Comparison of ENCODE assay signal across 14 mouse cellular contexts in genomic region chr4:127363331-127363730, GRCm38 (mm10). TPM values are rescaled to one million over a fixed set of nuclear protein-coding genes. Genes with fewer than 3 reads are reported as not detected.
DNase-seq lines count a peak whose midpoint lies in the region; ATAC-seq and TF ChIP-seq lines count a peak whose summit lies in the region.
"Had no signal": no experiment of that assay in that cellular context is flagged by ENCODE, and none has a peak within 500 bp of the region (broad histone marks: within the 10 kb centered on the region; RNA-seq: fewer than 3 reads in every experiment).

No protein-coding gene starts in this region.

- H3K4me3 ChIP-seq in cerebellum, adult 2 months (replicated peaks; ENCODE audit: insufficient read depth, low read depth, low read length) = no peak overlapping the region
- no peak overlapping the region for H3K4me3 ChIP-seq in lung, adult 2 months (replicated peaks; ENCODE audit: extremely low read depth, low read depth, low read length)
- H3K4me3 ChIP-seq: embryonic facial prominence, embryonic 10.5 days; limb, embryonic 12.5 days; neural tube, embryonic 13.5 days had no signal

- peak; percentile 54; the same call in 1 of the 2 replicates for ATAC-seq in megakaryocyte, adult 5-6 weeks (ENCODE audit: poor library complexity, severe bottlenecking)
- ATAC-seq: activated CD4-positive, CD25-positive, alpha-beta regulatory T cell, adult 4 months; hindbrain, embryonic 16.5 days had no signal

- no peaks in the 10 kb centered on the region; the same call in 1 of the 2 replicates for H3K4me1 ChIP-seq in cerebellum, adult 2 months (ENCODE audit: control insufficient read depth, insufficient read depth, low read length)
- H3K4me1 ChIP-seq in lung, adult 2 months (ENCODE audit: control insufficient read depth, insufficient read depth, low read length) = no peaks in the 10 kb centered on the region

- DNase-seq in cerebellum, adult 2 months = no peak
- DNase-seq in cerebellum, adult 11 months = no peak
- DNase-seq in lung, adult 2 months = no peak
- no peak for DNase-seq in lung, postnatal 10 days
- peak; percentile 82 for DNase-seq in ES-CJ7 (ENCODE audit: low read depth, low spot score)
- DNase-seq in right cerebral cortex, adult 18-20 months = no peak
- DNase-seq in embryo, embryonic 9.5 days (ENCODE audit: extremely low spot score) = no peak

- TF ChIP-seq CTCF in cerebellum, adult 2 months (IDR thresholded peaks at IDR 0.05; ENCODE audit: borderline replicate concordance, insufficient read depth, low read depth, low read length) = peak; percentile 32; the same call in 1 of the 2 replicates
- TF ChIP-seq CTCF in lung, adult 2 months (IDR thresholded peaks at IDR 0.05; ENCODE audit: insufficient read depth, low read length) = peak; percentile 38; the same call in 1 of the 2 replicates

- no peak overlapping the region for H3K27ac ChIP-seq in cerebellum, adult 2 months (ENCODE audit: insufficient read depth, low read length)
- H3K27ac ChIP-seq: embryonic facial prominence, embryonic 10.5 days; limb, embryonic 12.5 days; neural tube, embryonic 13.5 days had no signal

- no peaks in the 10 kb centered on the region for H3K27me3 ChIP-seq in cerebellum, adult 2 months (ENCODE audit: control insufficient read depth, insufficient read depth, low read length)
- H3K27me3 ChIP-seq: neural tube, embryonic 13.5 days had no signal

- WGBS in cerebellum, adult 2 months = 63% methylated on average over 4 of the region's 4 CpGs
- WGBS in lung, adult 2 months = 58% methylated on average over 4 of the region's 4 CpGs

- TF ChIP-seq POLR2A in cerebellum, adult 2 months (IDR thresholded peaks at IDR 0.05; ENCODE audit: borderline replicate concordance, insufficient read depth, low read length) = no peak
- TF ChIP-seq POLR2A in lung, adult 2 months (IDR thresholded peaks at IDR 0.05; ENCODE audit: borderline replicate concordance, extremely low read depth, low read depth, low read length) = no peak

RNA-seq across cellular contexts. Expression of gene Gjb5, which starts 5.3 kb away (rescaled TPM):
- 0.05 and 0.06 TPM in 2 replicates for polyA plus RNA-seq in cerebellum, adult 2 months (2012; rRNA removed)
- 1.3 and 1.9 TPM in 2 replicates for polyA plus RNA-seq in lung, adult 2 months (2012; rRNA removed)
- not detected in 2 replicates for total RNA-seq in megakaryocyte, adult 5-6 weeks (2015)
- not detected in 2 replicates for total RNA-seq in megakaryocyte, adult 5-6 weeks (2017)
- polyA plus RNA-seq: activated CD4-positive, CD25-positive, alpha-beta regulatory T cell, adult 4 months had no signal

RNA-seq across cellular contexts. Expression of gene Gjb4, which starts 9.4 kb away (rescaled TPM):
- 0.10 TPM in 1 of 2 replicates, not detected in the other for polyA plus RNA-seq in cerebellum, adult 2 months (2012; rRNA removed)
- 0.19 and 3.7 TPM in 2 replicates for polyA plus RNA-seq in lung, adult 2 months (2012; rRNA removed)
- not detected in 2 replicates for total RNA-seq in megakaryocyte, adult 5-6 weeks (2015)
- 0.07 TPM in 1 of 2 replicates, not detected in the other for total RNA-seq in megakaryocyte, adult 5-6 weeks (2017)
- polyA plus RNA-seq: activated CD4-positive, CD25-positive, alpha-beta regulatory T cell, adult 4 months; embryonic facial prominence, embryonic 10.5 days; forebrain, embryonic 11.5 days; hindbrain, embryonic 16.5 days; limb, embryonic 12.5 days; neural tube, embryonic 13.5 days had no signal

RNA-seq across cellular contexts. Expression of gene Gjb3, which starts 32.7 kb away (rescaled TPM):
- 0.18 and 0.36 TPM in 2 replicates for polyA plus RNA-seq in cerebellum, adult 2 months (2012; rRNA removed)
- polyA plus RNA-seq in lung, adult 2 months (2012; rRNA removed) = 3.1 and 7.3 TPM in 2 replicates
- 0.25 TPM in 1 of 2 replicates, not detected in the other for total RNA-seq in megakaryocyte, adult 5-6 weeks (2015)
- 0.08 TPM in 1 of 2 replicates, not detected in the other for total RNA-seq in megakaryocyte, adult 5-6 weeks (2017)
- polyA plus RNA-seq: activated CD4-positive, CD25-positive, alpha-beta regulatory T cell, adult 4 months; neural tube, embryonic 13.5 days had no signal

RNA-seq across cellular contexts. Expression of gene Gja4, which starts 49.5 kb away (rescaled TPM):
- polyA plus RNA-seq in cerebellum, adult 2 months (2012; rRNA removed) = 7.5 and 8.3 TPM in 2 replicates
- 159 and 211 TPM in 2 replicates for polyA plus RNA-seq in lung, adult 2 months (2012; rRNA removed)
- 0.27 TPM in 1 of 2 replicates, not detected in the other for total RNA-seq in megakaryocyte, adult 5-6 weeks (2015)
- total RNA-seq in megakaryocyte, adult 5-6 weeks (2017) = not detected in 2 replicates
- polyA plus RNA-seq: activated CD4-positive, CD25-positive, alpha-beta regulatory T cell, adult 4 months had no signal
